Mouse (Mus musculus) stomach, postnatal 0 days (tissue): ENCODE data around the gene Krt75. TPM values are rescaled to one million over a fixed set of nuclear protein-coding genes. Genes with fewer than 3 reads are reported as not detected.
A peak's percentile ranks its signal among the peaks of the same experiment; 100 is the strongest.

Source experiments
- ATAC-seq: fragments of 200-750 bp; cut with Nextera tagmentation; 2 replicates; pipeline ENCODE4 v1.8.0; 2017; ENCODE audit not compliant: low FRiP score, low TSS enrichment
- DNase-seq: peaks from one replicate; pipeline ENCODE4 v3.0.0-alpha.2; 2016; ENCODE audit warnings: low spot score
- H3K27ac ChIP-seq: fragments of 300-500 bp; sonication (generic); replicated peaks from 2 replicates; pipeline ENCODE4 v1.5.1; 2014; ENCODE audit warnings: mild to moderate bottlenecking, control low read depth
- H3K27me3 ChIP-seq: fragments of 300-500 bp; sonication (generic); 2 replicates; pipeline ENCODE4 v1.6.1; 2014; ENCODE audit warnings: low read length; ENCODE audit not compliant: control insufficient read depth, insufficient read depth
- H3K36me3 ChIP-seq: fragments of 300-500 bp; sonication (generic); 2 replicates; pipeline ENCODE4 v1.6.1; 2014; ENCODE audit warnings: low read length, mixed read lengths; ENCODE audit not compliant: control insufficient read depth, insufficient read depth
- H3K4me1 ChIP-seq: fragments of 300-500 bp; sonication (generic); replicated peaks from 2 replicates; pipeline ENCODE4 v1.6.1; 2014; ENCODE audit warnings: antibody characterized with exemption; ENCODE audit not compliant: control insufficient read depth, insufficient read depth
- H3K4me2 ChIP-seq: fragments of 300-500 bp; sonication (generic); replicated peaks from 2 replicates; pipeline ENCODE4 v1.6.1; 2014; ENCODE audit warnings: low read depth, mild to moderate bottlenecking, control low read depth, moderate library complexity
- H3K4me3 ChIP-seq: fragments of 300-500 bp; sonication (generic); 2 replicates; pipeline ENCODE4 v1.5.1; 2014; ENCODE audit warnings: low read depth, low read length, control low read depth
- H3K9ac ChIP-seq: fragments of 300-500 bp; sonication (generic); 2 replicates; pipeline ENCODE4 v1.6.1; 2014; ENCODE audit warnings: mild to moderate bottlenecking, low read length, control low read depth, mixed read lengths
- H3K9me3 ChIP-seq: fragments of 300-500 bp; sonication (generic); 2 replicates; pipeline ENCODE4 v1.6.1; 2016; ENCODE audit warnings: low read length; ENCODE audit not compliant: control insufficient read depth
- CTCF ChIP-seq: IDR thresholded peaks from 2 replicates; pipeline ENCODE4 v1.5.1; 2016; ENCODE audit warnings: antibody characterized with exemption, low read depth, mild to moderate bottlenecking, moderate library complexity
- EP300 ChIP-seq: optimal IDR thresholded peaks from 2 replicates; pipeline ENCODE3; 2016; ENCODE audit warnings: antibody characterized with exemption
- WGBS: fragments of 180-500 bp; shearing (Covaris S2); extraction: QIAGEN DNeasy Blood & Tissue Kit; methylation state at CpG from one replicate; pipeline ENCODE4 v1.1.7; 2014; 5-methylcytosine and 5-hydroxymethylcytosine counted together
- polyA plus RNA-seq: library from polyadenylated mRNA; unstranded; fragments of >200 nt; fragmentation: Nextera tagmentation; extraction: Ambion mirVana; gene quantifications from 2 replicates; pipeline ENCODE4 v1.2.1, GENCODE M21; 2015

The Krt75 gene
- polyA plus RNA-seq, result 0.57 and 0.94 TPM in 2 replicates

DNA sequence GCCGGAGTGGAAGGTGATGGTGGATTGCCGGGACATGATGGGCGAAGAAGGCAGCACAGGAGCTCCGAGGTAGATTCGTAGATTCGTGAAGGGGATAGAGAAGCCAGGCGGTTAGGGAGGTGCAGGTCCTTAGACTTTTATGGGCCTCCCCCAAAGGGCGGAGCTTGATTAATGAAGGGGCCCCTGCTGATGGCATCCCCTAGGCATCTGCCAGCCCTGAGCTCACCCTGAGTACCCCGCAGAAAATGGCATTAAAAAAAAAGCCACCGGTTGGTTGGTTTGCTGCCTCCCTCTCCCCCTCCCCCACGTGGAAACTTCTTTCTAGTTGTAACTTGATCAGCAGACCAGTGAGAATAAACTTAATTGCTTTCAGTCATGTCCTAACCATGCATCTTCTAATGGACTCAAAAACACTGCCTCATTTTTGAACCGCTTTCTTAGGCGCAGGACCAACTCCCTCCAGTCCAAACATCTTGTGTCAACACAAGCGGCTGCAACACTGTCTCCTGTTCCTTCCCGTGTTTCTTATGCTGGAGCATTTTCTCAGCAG lies at the start of gene Krt75:
Krt75 (minus strand) TSS at position 109 of the 550 bp plus-strand sequence.
- DNase-seq, result no peak
- no peaks in the 10 kb centered on the region for H3K36me3 ChIP-seq
- H3K9me3 ChIP-seq, result no peaks in the 10 kb centered on the region
- 44% methylated on average over 15 of the region's 15 CpGs for WGBS
- H3K9ac ChIP-seq, result no peak within 1 kb of the TSS
- H3K4me2 ChIP-seq, result no peak within 1 kb of the TSS
- H3K27ac ChIP-seq, result no peak within 1 kb of the TSS
- TF ChIP-seq CTCF (no peak), EP300 (no peak)
- no peak for ATAC-seq
- no peaks in the 10 kb centered on the region for H3K27me3 ChIP-seq
- H3K4me1 ChIP-seq, result no peaks in the 10 kb centered on the region
- no peak within 1 kb of the TSS for H3K4me3 ChIP-seq

- Histone ChIP-seq H3K27ac (no peak overlapping the region), H3K27me3 (no peaks in the 10 kb centered on the region), H3K4me1 (no peaks in the 10 kb centered on the region), H3K36me3 (no peaks in the 10 kb centered on the region), H3K4me3 (no peak overlapping the region), H3K9me3 (no peaks in the 10 kb centered on the region), H3K4me2 (no peak overlapping the region), H3K9ac (no peak overlapping the region)
- WGBS, result 26% methylated on average over 6 of the region's 6 CpGs
- DNase-seq (no peak), ATAC-seq (no peak)
- TF ChIP-seq EP300, result no peak
- no peak for TF ChIP-seq CTCF
These were observed 25.4 kb upstream of the Krt75 start for GRCm38 (mm10) chr15:101599123-101599522.

DNA sequence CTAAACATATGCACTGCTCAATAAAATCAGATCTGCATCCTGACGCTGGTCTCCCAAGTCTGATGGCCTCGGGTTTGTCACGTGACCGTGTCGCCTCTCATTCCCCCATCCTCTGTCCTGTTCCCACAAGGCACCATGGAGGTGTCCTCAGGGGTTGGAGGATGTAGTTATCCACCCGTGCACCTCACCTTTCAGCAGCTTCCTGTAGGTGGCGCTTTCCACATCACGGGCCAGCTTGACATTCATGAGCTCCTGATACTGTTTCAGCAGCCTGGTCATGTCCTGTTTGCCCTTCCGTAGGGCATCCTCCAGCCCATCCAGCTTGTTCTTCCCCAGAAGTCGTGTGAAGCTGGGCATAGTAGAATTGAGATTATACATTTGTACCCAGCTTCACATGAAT lies 14.5 kb upstream of the Krt75 start:
- Histone ChIP-seq H3K27me3 (no peaks in the 10 kb centered on the region), H3K4me3 (no peak overlapping the region), H3K27ac (no peak overlapping the region), H3K4me2 (no peak overlapping the region), H3K36me3 (no peaks in the 10 kb centered on the region), H3K4me1 (no peaks in the 10 kb centered on the region), H3K9ac (no peak overlapping the region), H3K9me3 (no peaks in the 10 kb centered on the region)
- TF ChIP-seq CTCF (peak; percentile 49), EP300 (no peak)
- WGBS, result 77% methylated on average over 10 of the region's 10 CpGs
- ATAC-seq (no peak), DNase-seq (peak; percentile 16)

DNA sequence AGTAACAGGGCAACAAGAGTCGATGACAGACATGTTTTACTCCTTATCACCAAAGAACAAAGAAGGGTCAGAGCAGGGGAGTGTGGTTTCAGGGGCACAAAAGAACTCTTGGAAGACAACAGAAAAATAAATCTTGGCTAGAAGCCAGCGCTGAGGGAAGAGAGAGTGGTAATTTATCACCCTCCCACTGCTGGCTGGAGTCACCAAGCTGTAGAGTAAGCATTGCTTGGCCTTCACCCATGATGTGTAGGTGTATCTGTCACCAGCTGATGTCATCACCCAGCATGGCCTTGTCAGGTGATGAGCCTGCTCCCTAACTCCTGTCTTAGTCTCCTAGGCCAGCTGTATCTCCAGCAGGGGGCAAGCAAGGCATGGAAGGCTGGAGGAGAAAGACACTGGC lies 10.8 kb upstream of the Krt75 start:
- peak; percentile 48 for TF ChIP-seq CTCF
- TF ChIP-seq EP300, result no peak
- H3K9me3 ChIP-seq, result no peaks in the 10 kb centered on the region
- WGBS, result 20% methylated on average over 2 of the region's 2 CpGs
- H3K27ac ChIP-seq, result no peak overlapping the region
- no peak for DNase-seq
- no peak overlapping the region for H3K4me2 ChIP-seq
- no peaks in the 10 kb centered on the region for H3K27me3 ChIP-seq
- H3K4me1 ChIP-seq, result no peaks in the 10 kb centered on the region
- no peak overlapping the region for H3K4me3 ChIP-seq
- no peak overlapping the region for H3K9ac ChIP-seq
- 0 out of 2 replicates have a peak, but pooled peaks have one; percentile 24 for ATAC-seq
- no peaks in the 10 kb centered on the region for H3K36me3 ChIP-seq

DNA sequence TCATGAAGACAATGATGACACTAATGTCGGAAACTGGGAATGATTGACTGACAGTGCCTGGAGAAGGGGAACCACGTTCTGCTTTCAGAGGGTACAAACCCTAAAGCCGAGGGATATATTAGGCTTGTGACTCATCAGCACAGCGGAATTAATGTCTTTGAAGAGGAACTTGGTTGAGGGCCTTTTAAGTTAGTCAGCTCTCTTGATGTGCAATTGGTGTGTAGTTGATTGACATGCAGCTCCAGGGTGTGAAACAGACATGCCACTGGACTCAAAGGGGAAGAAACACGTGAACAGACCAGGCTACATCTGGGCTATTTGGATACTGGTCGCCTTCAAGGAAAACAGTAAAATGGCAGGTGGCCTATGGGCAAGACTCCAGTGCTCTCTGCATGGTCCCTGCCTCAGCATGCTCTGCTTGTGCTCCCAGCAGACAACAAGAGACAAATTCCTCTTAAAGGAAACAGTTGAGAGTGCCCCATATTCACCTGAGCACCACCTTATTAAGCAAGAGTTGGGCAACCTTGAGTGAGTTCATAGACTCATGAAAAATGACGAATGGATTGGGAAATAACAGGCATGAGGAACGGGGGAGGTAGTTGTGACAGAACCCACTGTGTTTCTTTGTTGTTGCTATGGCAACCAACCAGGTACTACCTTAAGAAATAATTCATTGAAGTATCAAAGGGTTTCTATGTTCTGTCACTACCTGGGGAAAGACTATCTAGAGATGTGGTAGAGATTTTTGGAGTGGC lies 9.7 kb upstream of the Krt75 start:
- 63% methylated on average over 8 of the region's 8 CpGs for WGBS
- peak; percentile 4 for DNase-seq

GRCm38 (mm10) chr15:101581701-101582100 lies 8.0 kb upstream of the Krt75 start:
- Histone ChIP-seq H3K9ac (no peak overlapping the region), H3K27me3 (no peaks in the 10 kb centered on the region), H3K4me3 (no peak overlapping the region), H3K4me2 (no peak overlapping the region), H3K4me1 (no peaks in the 10 kb centered on the region), H3K27ac (no peak overlapping the region), H3K9me3 (no peaks in the 10 kb centered on the region), H3K36me3 (no peaks in the 10 kb centered on the region)
- peak; percentile 4 for DNase-seq
- no peak for ATAC-seq
- TF ChIP-seq EP300 (no peak), CTCF (no peak)
- 71% methylated on average over 3 of the region's 3 CpGs for WGBS

More for the DNA sequence above, 9.7 kb upstream of the Krt75 start:
- Histone ChIP-seq H3K4me1 (no peaks in the 10 kb centered on the region), H3K36me3 (no peaks in the 10 kb centered on the region), H3K9me3 (no peaks in the 10 kb centered on the region), H3K9ac (no peak overlapping the region), H3K4me2 (no peak overlapping the region), H3K27me3 (no peaks in the 10 kb centered on the region), H3K27ac (no peak overlapping the region), H3K4me3 (no peak overlapping the region)
- no peak for TF ChIP-seq CTCF
- no peak for ATAC-seq
